Mouse (Mus musculus) left cerebral cortex, adult 9 months (tissue): ENCODE data around the gene Rassf1.

Experiments
- DNase-seq, 2 experiments: peaks; one replicate each; pipeline ENCODE4 v3.0.0; 2022; ENCODE audit warnings: low spot score in 2 of 2

Gene Rassf1

GRCm38 (mm10) chr9:107603251-107603650 lies 51.9 kb downstream of the Rassf1 start:
- DNase-seq = no peak

- DNase-seq = no peak
These were observed 53.8 kb downstream of the Rassf1 start for GRCm38 (mm10) chr9:107605041-107605661.

- DNase-seq = no peak
These were observed 55.2 kb downstream of the Rassf1 start for GRCm38 (mm10) chr9:107606591-107606990.

- no peak for DNase-seq
These were observed 55.7 kb downstream of the Rassf1 start for GRCm38 (mm10) chr9:107607036-107607435.

GRCm38 (mm10) chr9:107607653-107608245 lies 56.4 kb downstream of the Rassf1 start:
- DNase-seq = no peak

- DNase-seq = no peak
These were observed 57.5 kb downstream of the Rassf1 start, which contains the start of gene Sema3b for GRCm38 (mm10) chr9:107608741-107609432. TSS of gene Sema3b (minus strand) at chr9:107609229.

- no peak for DNase-seq
These were observed 58.1 kb downstream of the Rassf1 start for GRCm38 (mm10) chr9:107609433-107609830.

- no peak for DNase-seq
These were observed 60.3 kb downstream of the Rassf1 start for GRCm38 (mm10) chr9:107611456-107612190.
